Mouse (Mus musculus) midbrain, postnatal 0 days (tissue): ENCODE data around the gene Dhx36. TPM values are rescaled to one million over a fixed set of nuclear protein-coding genes. Genes with fewer than 3 reads are reported as not detected.

ENCODE experiments used
- ATAC-seq: fragments of 200-750 bp; cut with Nextera tagmentation; 2 replicates; pipeline ENCODE4 v1.8.0; 2017; ENCODE audit warnings: moderate number of reproducible peaks, mild to moderate bottlenecking, moderate TSS enrichment, moderate library complexity; ENCODE audit not compliant: low FRiP score
- DNase-seq: peaks from one replicate; pipeline ENCODE4 v3.0.0-alpha.2; 2015; ENCODE audit warnings: low spot score
- H3K27ac ChIP-seq: fragments of 300-500 bp; sonication (generic); 2 replicates; pipeline ENCODE4 v1.5.1; 2014; ENCODE audit warnings: low read depth, mild to moderate bottlenecking, low read length, mixed read lengths
- H3K27me3 ChIP-seq: fragments of 300-500 bp; sonication (generic); 2 replicates; pipeline ENCODE4 v1.6.1; 2014; ENCODE audit warnings: low read length, control low read depth, mixed read lengths; ENCODE audit not compliant: insufficient read depth
- H3K36me3 ChIP-seq: fragments of 300-500 bp; sonication (generic); 2 replicates; pipeline ENCODE4 v1.6.1; 2014; ENCODE audit warnings: low read length, control low read depth, mixed read lengths; ENCODE audit not compliant: insufficient read depth
- H3K4me1 ChIP-seq: fragments of 300-500 bp; sonication (generic); 2 replicates; pipeline ENCODE4 v1.6.1; 2014; ENCODE audit warnings: mild to moderate bottlenecking, control low read depth, antibody characterized with exemption, low read length, mixed read lengths; ENCODE audit not compliant: insufficient read depth
- H3K4me2 ChIP-seq: fragments of 300-500 bp; sonication (generic); 2 replicates; pipeline ENCODE4 v1.6.1; 2014; ENCODE audit warnings: low read depth, mild to moderate bottlenecking, low read length, mixed read lengths; ENCODE audit not compliant: poor library complexity, severe bottlenecking
- H3K4me3 ChIP-seq: fragments of 300-500 bp; sonication (generic); 2 replicates; pipeline ENCODE4 v1.5.1; 2014; ENCODE audit warnings: low read depth, mild to moderate bottlenecking, low read length, moderate library complexity
- H3K9ac ChIP-seq: fragments of 300-500 bp; sonication (generic); replicated peaks from 2 replicates; pipeline ENCODE4 v1.6.1; 2014; ENCODE audit warnings: mild to moderate bottlenecking, low read length, moderate library complexity, mixed read lengths; ENCODE audit not compliant: poor library complexity, severe bottlenecking
- H3K9me3 ChIP-seq: fragments of 300-500 bp; sonication (generic); 2 replicates; pipeline ENCODE4 v1.6.1; 2016; ENCODE audit warnings: low read length, control low read depth
- CTCF ChIP-seq: IDR thresholded peaks from 2 replicates; pipeline ENCODE4 v1.5.1; 2016; ENCODE audit warnings: antibody characterized with exemption, mild to moderate bottlenecking
- WGBS: fragments of 180-500 bp; shearing (Covaris S2); extraction: QIAGEN DNeasy Blood & Tissue Kit; methylation state at CpG from one replicate; pipeline ENCODE4 v1.1.7; 2014; 5-methylcytosine and 5-hydroxymethylcytosine counted together
- polyA plus RNA-seq: library from polyadenylated mRNA; unstranded; fragments of >200 nt; fragmentation: Nextera tagmentation; extraction: Ambion mirVana; gene quantifications from 2 replicates; pipeline ENCODE4 v1.2.1, GENCODE M21; 2015
- total RNA-seq: library from RNA; depleted of rRNA; stranded (reverse); fragments of >200 nt; gene quantifications from 2 replicates; pipeline ENCODE4 v1.2.3, GENCODE M21; 2014; rRNA removed

The Dhx36 gene
- 58.2 and 81.9 TPM in 2 replicates for total RNA-seq
- 29.4 and 32.8 TPM in 2 replicates for polyA plus RNA-seq

GRCm38 (mm10) chr3:62506488-62507205 is at the start of gene Dhx36:
Gene Dhx36, minus strand, starts transcription at chr3:62507004.
- DNase-seq (peak; percentile 99), ATAC-seq (peak; percentile 99)
- no peaks in the 10 kb centered on the region for H3K27me3 ChIP-seq
- peak; percentile 40; the same call in 1 of the 2 replicates for TF ChIP-seq CTCF
- no peaks in the 10 kb centered on the region for H3K36me3 ChIP-seq
- peak within 1 kb of the TSS; percentile 96 for H3K9ac ChIP-seq
- peak within 1 kb of the TSS; percentile 55 for H3K4me2 ChIP-seq
- under 1% methylated on average over 66 of the region's 66 CpGs for WGBS
- peaks cover 13% of the 10 kb centered on the region; the same call in 1 of the 2 replicates for H3K4me1 ChIP-seq
- peak within 1 kb of the TSS; percentile 98 for H3K27ac ChIP-seq
- H3K9me3 ChIP-seq, result no peaks in the 10 kb centered on the region
- peak within 1 kb of the TSS; percentile 86 for H3K4me3 ChIP-seq

GRCm38 (mm10) chr3:62527593-62527992 is 20.8 kb upstream of the Dhx36 start:
- no peaks in the 10 kb centered on the region for H3K27me3 ChIP-seq
- H3K4me2 ChIP-seq, result no peak overlapping the region
- H3K9me3 ChIP-seq, result no peaks in the 10 kb centered on the region
- H3K4me1 ChIP-seq, result no peaks in the 10 kb centered on the region
- DNase-seq (no peak), ATAC-seq (no peak)
- H3K27ac ChIP-seq, result no peak overlapping the region
- no peak for TF ChIP-seq CTCF
- H3K9ac ChIP-seq, result no peak overlapping the region
- WGBS, result 72% methylated on average over 5 of the region's 5 CpGs
- H3K4me3 ChIP-seq, result no peak overlapping the region
- no peaks in the 10 kb centered on the region for H3K36me3 ChIP-seq

GRCm38 (mm10) chr3:62527160-62527559 is 20.4 kb upstream of the Dhx36 start:
- no peak overlapping the region for H3K27ac ChIP-seq
- TF ChIP-seq CTCF, result peak; percentile 83
- WGBS, result 31% methylated on average over 4 of the region's 4 CpGs
- H3K4me3 ChIP-seq, result no peak overlapping the region
- H3K4me1 ChIP-seq, result no peaks in the 10 kb centered on the region
- H3K9ac ChIP-seq, result no peak overlapping the region
- DNase-seq (peak; percentile 70), ATAC-seq (no peak)
- no peak overlapping the region for H3K4me2 ChIP-seq
- no peaks in the 10 kb centered on the region for H3K9me3 ChIP-seq
- H3K36me3 ChIP-seq, result no peaks in the 10 kb centered on the region
- H3K27me3 ChIP-seq, result no peaks in the 10 kb centered on the region

GRCm38 (mm10) chr3:62507206-62507647 is 423 bp upstream of the Dhx36 start:
- Histone ChIP-seq H3K27me3 (no peaks in the 10 kb centered on the region), H3K9me3 (no peaks in the 10 kb centered on the region), H3K4me3 (peak overlapping the region; percentile 86), H3K4me1 (peaks cover 13% of the 10 kb centered on the region; the same call in 1 of the 2 replicates), H3K36me3 (no peaks in the 10 kb centered on the region), H3K27ac (no peak overlapping the region), H3K9ac (no peak overlapping the region), H3K4me2 (peak overlapping the region; percentile 43)
- WGBS, result 32% methylated on average over 5 of the region's 5 CpGs
- TF ChIP-seq CTCF, result no peak
- DNase-seq, result no peak
- ATAC-seq, result peak; percentile 29; the same call in 1 of the 2 replicates

- ATAC-seq (no peak), DNase-seq (no peak)
- Histone ChIP-seq H3K4me2 (peak overlapping the region; percentile 55), H3K27ac (no peak overlapping the region), H3K4me3 (peak overlapping the region; percentile 86), H3K36me3 (peaks cover 10% of the 10 kb centered on the region), H3K9me3 (no peaks in the 10 kb centered on the region), H3K27me3 (no peaks in the 10 kb centered on the region), H3K4me1 (peaks cover 13% of the 10 kb centered on the region; the same call in 1 of the 2 replicates), H3K9ac (no peak overlapping the region; the same call in 1 of the 2 replicates)
- WGBS, result 72% methylated on average over 5 of the region's 5 CpGs
- TF ChIP-seq CTCF, result no peak
Observed at GRCm38 (mm10) chr3:62505166-62505900, 1.5 kb downstream of the Dhx36 start.

GRCm38 (mm10) chr3:62499327-62499726 is 7.5 kb downstream of the Dhx36 start:
- H3K36me3 ChIP-seq, result peaks cover 30% of the 10 kb centered on the region
- no peak overlapping the region for H3K4me2 ChIP-seq
- no peaks in the 10 kb centered on the region for H3K4me1 ChIP-seq
- no peak for ATAC-seq
- no peak for DNase-seq
- H3K9ac ChIP-seq, result no peak overlapping the region
- H3K4me3 ChIP-seq, result no peak overlapping the region
- WGBS, result 74% methylated on average over 4 of the region's 4 CpGs
- no peaks in the 10 kb centered on the region for H3K27me3 ChIP-seq
- H3K27ac ChIP-seq, result no peak overlapping the region
- no peaks in the 10 kb centered on the region for H3K9me3 ChIP-seq
- no peak for TF ChIP-seq CTCF
